Mouse (Mus musculus) heart, embryonic 14.5 days (tissue): Measurements from ENCODE around the gene Fbxw10. TPM values are rescaled to one million over a fixed set of nuclear protein-coding genes. Genes with fewer than 3 reads are reported as not detected.

Experiments used
- ATAC-seq: fragments of 200-750 bp; cut with Nextera tagmentation; 2 replicates; pipeline ENCODE4 v1.8.0; 2017; ENCODE audit warnings: low read depth, moderate TSS enrichment; ENCODE audit not compliant: insufficient number of reproducible peaks, insufficient read depth, low FRiP score
- H3K27ac ChIP-seq, 2 experiments: fragments of 200-500 bp in 1 of 2; fragments of 300-500 bp in 1 of 2; sonication (generic) in 1 of 2; replicated peaks in 1 of 2; 2 replicates each; pipeline ENCODE4 v1.5.1; 2012 to 2014; ENCODE audit warnings: low read depth in 2 of 2, low read length in 2 of 2, control low read depth in 1 of 2, mild to moderate bottlenecking in 1 of 2, mixed read lengths in 1 of 2; ENCODE audit not compliant: control insufficient read depth in 1 of 2, insufficient read depth in 1 of 2
- H3K27me3 ChIP-seq: fragments of 300-500 bp; sonication (generic); 2 replicates; pipeline ENCODE4 v1.6.1; 2014; ENCODE audit warnings: mild to moderate bottlenecking, low read length, control low read depth; ENCODE audit not compliant: control insufficient read depth, insufficient read depth
- H3K36me3 ChIP-seq: fragments of 300-500 bp; sonication (generic); 2 replicates; pipeline ENCODE4 v1.6.1; 2014; ENCODE audit warnings: mild to moderate bottlenecking, control low read depth, low read length, mixed read lengths; ENCODE audit not compliant: control insufficient read depth, insufficient read depth
- H3K4me1 ChIP-seq, 2 experiments: fragments of 200-500 bp in 1 of 2; fragments of 300-500 bp in 1 of 2; sonication (generic) in 1 of 2; 2 replicates each; pipeline ENCODE4 v1.6.1; 2012 to 2014; ENCODE audit warnings: low read length in 2 of 2, control low read depth in 1 of 2, mixed read lengths in 1 of 2; ENCODE audit not compliant: control insufficient read depth in 2 of 2, insufficient read depth in 2 of 2
- H3K4me2 ChIP-seq: fragments of 300-500 bp; sonication (generic); 2 replicates; pipeline ENCODE4 v1.6.1; 2014; ENCODE audit warnings: mild to moderate bottlenecking, low read length
- H3K4me3 ChIP-seq, 2 experiments: fragments of 200-500 bp in 1 of 2; fragments of 300-500 bp in 1 of 2; sonication (generic) in 1 of 2; 2 replicates each; pipeline ENCODE4 v1.5.1; 2012 to 2014; ENCODE audit warnings: low read length in 2 of 2, mild to moderate bottlenecking in 2 of 2, control low read depth in 1 of 2, low read depth in 1 of 2, moderate library complexity in 1 of 2; ENCODE audit not compliant: control insufficient read depth in 1 of 2, insufficient read depth in 1 of 2
- H3K9ac ChIP-seq: fragments of 300-500 bp; sonication (generic); 2 replicates; pipeline ENCODE4 v1.6.1; 2014; ENCODE audit warnings: mild to moderate bottlenecking, low read length
- H3K9me3 ChIP-seq: fragments of 300-500 bp; sonication (generic); 2 replicates; pipeline ENCODE4 v1.6.1; 2016; ENCODE audit warnings: low read length, control low read depth; ENCODE audit not compliant: control insufficient read depth
- WGBS: fragments of 180-500 bp; shearing (Covaris S2); extraction: QIAGEN DNeasy Blood & Tissue Kit; methylation state at CpG from one replicate; pipeline ENCODE4 v1.1.7; 2014; 5-methylcytosine and 5-hydroxymethylcytosine counted together
- polyA plus RNA-seq: library from polyadenylated mRNA; unstranded; fragments of >200 nt; fragmentation: Nextera tagmentation; extraction: Ambion mirVana; gene quantifications from 2 replicates; pipeline ENCODE4 v1.2.1, GENCODE M21; 2014

Gene Fbxw10
- polyA plus RNA-seq, 1 experiment from 2014 or later = 0.14 TPM

- 76% methylated on average over 5 of the region's 5 CpGs for WGBS
- Histone ChIP-seq H3K9me3 (no peaks in the 10 kb centered on the region), H3K4me1 (no peaks in the 10 kb centered on the region), H3K36me3 (no peaks in the 10 kb centered on the region), H3K27ac (no peak overlapping the region), H3K4me2 (no peak overlapping the region), H3K27me3 (no peaks in the 10 kb centered on the region), H3K9ac (no peak overlapping the region), H3K4me3 (no peak overlapping the region)
- no peak for ATAC-seq
Measured at GRCm38 (mm10) chr11:62869201-62869600, 22.3 kb downstream of the Fbxw10 start.

DNA sequence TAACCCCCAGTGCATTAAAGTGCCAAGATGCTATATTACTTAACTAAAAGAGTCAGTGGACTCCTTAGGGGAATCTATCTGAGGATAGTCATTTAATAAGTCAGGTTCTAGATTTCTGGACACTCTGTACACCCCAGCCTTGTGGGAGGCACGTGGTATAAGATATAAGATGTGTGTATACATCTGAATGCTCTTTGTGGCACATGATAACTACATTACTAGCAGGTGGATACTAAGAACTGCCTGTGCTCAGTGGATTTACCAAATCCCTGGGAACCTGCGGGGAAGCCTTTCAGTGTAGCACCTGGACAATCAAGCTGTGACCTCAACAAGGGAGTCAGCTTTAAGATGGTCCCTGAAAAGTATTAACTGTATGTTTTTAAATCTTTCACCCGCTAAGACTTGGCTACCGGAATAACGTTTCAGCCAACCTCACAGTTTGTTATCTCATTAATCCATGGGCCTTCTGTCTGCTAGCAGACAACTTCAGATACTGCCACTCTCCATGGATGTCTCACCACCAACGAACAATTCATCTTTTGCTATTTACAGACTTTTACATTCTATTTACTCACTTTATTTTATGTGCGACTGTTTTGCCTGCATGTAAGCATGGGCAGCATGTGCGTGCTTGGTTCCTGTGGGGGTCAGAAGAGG lies 23.0 kb downstream of the Fbxw10 start:
- Histone ChIP-seq H3K9ac (no peak overlapping the region), H3K4me2 (no peak overlapping the region), H3K4me3 (no peak overlapping the region), H3K36me3 (no peaks in the 10 kb centered on the region), H3K4me1 (no peaks in the 10 kb centered on the region), H3K9me3 (no peaks in the 10 kb centered on the region), H3K27ac (no peak overlapping the region), H3K27me3 (no peaks in the 10 kb centered on the region)
- no peak for ATAC-seq
- 74% methylated on average over 8 of the region's 8 CpGs for WGBS

DNA sequence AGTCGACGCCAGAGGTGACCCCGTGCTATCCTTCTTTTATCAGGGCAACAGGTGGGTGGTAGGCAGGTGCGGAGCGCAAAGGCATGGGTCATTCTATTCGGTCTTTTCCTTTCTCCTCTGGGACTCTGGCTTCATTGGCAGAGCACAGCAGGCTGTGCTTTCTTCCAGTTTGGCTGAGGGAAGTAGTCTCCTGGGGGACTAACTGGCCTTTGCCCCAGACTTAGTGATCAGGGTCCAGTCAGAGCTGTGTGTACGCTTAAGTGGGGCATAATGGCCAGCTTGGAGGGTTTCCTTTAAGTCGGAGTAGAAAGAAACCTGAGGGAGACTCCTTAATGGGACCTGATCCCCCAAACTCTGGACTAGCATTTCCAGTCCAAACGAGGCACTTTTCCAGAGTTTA lies 26.6 kb downstream of the Fbxw10 start:
- ATAC-seq = no peak
- 70% methylated on average over 9 of the region's 9 CpGs for WGBS
- Histone ChIP-seq H3K4me2 (no peak overlapping the region), H3K9ac (no peak overlapping the region), H3K36me3 (no peaks in the 10 kb centered on the region), H3K4me3 (no peak overlapping the region), H3K27me3 (no peaks in the 10 kb centered on the region), H3K9me3 (no peaks in the 10 kb centered on the region), H3K4me1 (no peaks in the 10 kb centered on the region), H3K27ac (no peak overlapping the region)

DNA sequence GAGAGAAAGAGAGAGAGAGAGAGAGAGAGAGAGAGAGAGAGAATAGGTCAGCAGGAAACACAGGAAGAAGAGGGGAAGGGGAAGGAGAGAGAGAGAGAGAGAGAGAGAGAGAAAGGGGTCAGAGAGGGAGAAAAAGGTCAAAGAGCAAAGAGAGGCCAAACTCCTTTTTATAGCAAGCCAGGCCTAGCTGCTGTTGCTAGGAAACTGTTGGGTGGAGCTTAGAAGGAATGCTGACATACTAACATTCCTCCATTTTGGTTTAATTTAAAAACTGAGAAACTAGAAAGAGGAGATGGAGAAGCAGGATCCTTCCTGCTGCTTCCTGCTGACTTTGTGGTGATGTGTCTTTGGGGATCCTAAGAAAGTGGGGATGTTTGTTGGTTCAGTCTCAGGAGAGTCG lies 28.8 kb downstream of the Fbxw10 start:
- Histone ChIP-seq H3K9ac (no peak overlapping the region), H3K27me3 (no peaks in the 10 kb centered on the region), H3K4me1 (no peaks in the 10 kb centered on the region), H3K27ac (no peak overlapping the region), H3K4me2 (no peak overlapping the region), H3K9me3 (no peaks in the 10 kb centered on the region), H3K4me3 (no peak overlapping the region), H3K36me3 (no peaks in the 10 kb centered on the region)
- WGBS = 83% methylated on average over 1 of the region's 1 CpGs
- no peak for ATAC-seq

DNA sequence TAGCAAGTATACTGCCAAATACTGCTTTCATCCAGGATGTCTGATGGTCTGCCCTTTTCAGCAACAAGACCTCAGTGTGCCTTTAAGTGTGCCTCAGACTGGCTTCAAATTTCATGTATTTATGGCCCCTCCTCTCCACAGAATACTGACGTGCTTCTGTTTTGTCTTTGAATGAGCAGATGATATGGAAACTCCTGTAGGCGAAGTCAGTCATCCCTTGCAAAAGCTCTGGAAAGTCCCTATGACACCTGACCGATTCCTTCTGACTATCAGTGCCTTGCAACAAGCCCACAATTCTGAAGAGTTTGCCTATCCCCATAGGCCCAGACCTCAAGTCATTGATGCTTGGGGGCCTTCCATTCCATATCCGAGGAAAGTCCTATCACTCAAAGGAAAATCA lies 29.6 kb downstream of the Fbxw10 start:
- H3K4me1 ChIP-seq = no peaks in the 10 kb centered on the region
- no peak overlapping the region for H3K27ac ChIP-seq
- H3K9me3 ChIP-seq = no peaks in the 10 kb centered on the region
- ATAC-seq = no peak
- no peak overlapping the region for H3K9ac ChIP-seq
- H3K27me3 ChIP-seq = no peaks in the 10 kb centered on the region
- 74% methylated on average over 4 of the region's 4 CpGs for WGBS
- H3K4me3 ChIP-seq = no peak overlapping the region
- no peak overlapping the region for H3K4me2 ChIP-seq
- H3K36me3 ChIP-seq = no peaks in the 10 kb centered on the region

- no peak overlapping the region for H3K4me3 ChIP-seq
- WGBS = 58% methylated on average over 1 of the region's 1 CpGs
- no peak for ATAC-seq
Measured at GRCm38 (mm10) chr11:62877391-62877790, 30.5 kb downstream of the Fbxw10 start.

GRCm38 (mm10) chr11:62878728-62879127 lies 31.9 kb downstream of the Fbxw10 start:
- H3K9ac ChIP-seq = peak overlapping the region; percentile 66
- no peaks in the 10 kb centered on the region for H3K9me3 ChIP-seq
- no peak for ATAC-seq
- no peaks in the 10 kb centered on the region for H3K27me3 ChIP-seq
- H3K4me3 ChIP-seq = peak overlapping the region; percentile 38 to 87; a peak in 3 of 4 replicates
- H3K27ac ChIP-seq = peak overlapping the region; percentile 37 to 57; a peak in 3 of 4 replicates
- H3K4me2 ChIP-seq = peak overlapping the region; percentile 83
- peaks cover 10% of the 10 kb centered on the region; the same call in 1 of the 2 replicates for H3K36me3 ChIP-seq
- H3K4me1 ChIP-seq = no peaks in the 10 kb centered on the region
- WGBS = 30% methylated on average over 9 of the region's 9 CpGs

More at GRCm38 (mm10) chr11:62877391-62877790, 30.5 kb downstream of the Fbxw10 start:
- H3K4me1 ChIP-seq = no peaks in the 10 kb centered on the region
- no peak overlapping the region for H3K9ac ChIP-seq
- no peak overlapping the region for H3K4me2 ChIP-seq
- peaks cover 6% of the 10 kb centered on the region; the same call in 1 of the 2 replicates for H3K36me3 ChIP-seq
- no peaks in the 10 kb centered on the region for H3K9me3 ChIP-seq
- no peaks in the 10 kb centered on the region for H3K27me3 ChIP-seq
- no peak overlapping the region for H3K27ac ChIP-seq
